Mouse (Mus musculus) urinary bladder, postnatal 25 days (tissue): ENCODE measurements around the gene Tbl3.
A peak's percentile ranks its signal among the peaks of the same experiment; 100 is the strongest.
"Not testable (repeated sequence)": the region's sequence is repeated elsewhere in the genome, so short reads cannot be mapped to it uniquely, and the experiment has no call there.

Source experiments
- DNase-seq: peaks from one replicate; pipeline ENCODE4 v3.0.0; 2022; ENCODE audit warnings: low spot score

The Tbl3 gene

GRCm38 (mm10) chr17:24696011-24696697 lies 11.3 kb downstream of the Tbl3 start, which contains the start of the genes Gfer and Noxo1:
Gene Gfer (minus strand): TSS chr17:24696156.
Gene Noxo1 (plus strand): TSS chr17:24696234.
- DNase-seq = peak; percentile 86

- no peak for DNase-seq
Measured at GRCm38 (mm10) chr17:24695326-24696010, 12.0 kb downstream of the Tbl3 start.

GRCm38 (mm10) chr17:24692385-24692784 lies 15.1 kb downstream of the Tbl3 start:
- no peak for DNase-seq

GRCm38 (mm10) chr17:24689251-24690081 lies 18.0 kb downstream of the Tbl3 start, which contains the start of gene Syngr3:
Gene Syngr3 (minus strand): TSS chr17:24689955.
- no peak for DNase-seq

- DNase-seq = no peak
Measured at GRCm38 (mm10) chr17:24687599-24687998, 19.9 kb downstream of the Tbl3 start.

- peak; percentile 52 for DNase-seq
Measured at GRCm38 (mm10) chr17:24687146-24687595, 20.3 kb downstream of the Tbl3 start.

- DNase-seq = no peak
Measured at GRCm38 (mm10) chr17:24686514-24686913, 20.9 kb downstream of the Tbl3 start.

GRCm38 (mm10) chr17:24677500-24678080 lies 29.9 kb downstream of the Tbl3 start:
- no peak for DNase-seq

- no peak for DNase-seq
Measured at GRCm38 (mm10) chr17:24676877-24677276, 30.6 kb downstream of the Tbl3 start.

GRCm38 (mm10) chr17:24676187-24676586 lies 31.3 kb downstream of the Tbl3 start:
- peak; percentile 60 for DNase-seq

GRCm38 (mm10) chr17:24674277-24674676 lies 33.2 kb downstream of the Tbl3 start:
- DNase-seq = no peak

- DNase-seq = no peak
Measured at GRCm38 (mm10) chr17:24672141-24672540, 35.3 kb downstream of the Tbl3 start.

- DNase-seq = no peak
Measured at GRCm38 (mm10) chr17:24671346-24671745, 36.1 kb downstream of the Tbl3 start.

GRCm38 (mm10) chr17:24670246-24670844 lies 37.1 kb downstream of the Tbl3 start:
- no peak for DNase-seq

GRCm38 (mm10) chr17:24669545-24670245 lies 37.8 kb downstream of the Tbl3 start, which contains the start of gene Zfp598:
Gene Zfp598 (plus strand): TSS chr17:24669687.
- DNase-seq = peak; percentile 96

GRCm38 (mm10) chr17:24669214-24669544 lies 38.3 kb downstream of the Tbl3 start:
- DNase-seq = not testable (repeated sequence)

GRCm38 (mm10) chr17:24667416-24667815 lies 40.0 kb downstream of the Tbl3 start:
- DNase-seq = peak; percentile 55

- DNase-seq = not testable (repeated sequence)
Measured at GRCm38 (mm10) chr17:24667011-24667410, 40.4 kb downstream of the Tbl3 start.

GRCm38 (mm10) chr17:24658017-24658758 lies 49.3 kb downstream of the Tbl3 start, which contains the start of gene Npw:
Gene Npw (minus strand): TSS chr17:24658457.
- no peak for DNase-seq

GRCm38 (mm10) chr17:24654969-24655368 lies 52.5 kb downstream of the Tbl3 start:
- no peak for DNase-seq
